Mouse (Mus musculus): ENCODE data around the gene Sema7a.

Gene Sema7a

GRCm38 (mm10) chr9:58011027-58011426 lies 71.1 kb downstream of the Sema7a start:
- peak; percentile 45 for DNase-seq (ENCODE audit: low read depth, low spot score)

GRCm38 (mm10) chr9:58011552-58011951 lies 71.6 kb downstream of the Sema7a start:
- DNase-seq (ENCODE audit: low read depth, low spot score): no peak

Measured in 3T3-L1 (cell line).